Mouse (Mus musculus) kidney, adult 2 months (tissue): ENCODE measurements at regions not wholly inside any gene's neighbourhood (a gene's known extent, or its start where the extent isn't known, plus 50 kb on each side); places are given as distances from the start of the nearest gene placed in this dataset.

Source experiments
- DNase-seq: peaks from one replicate; pipeline ENCODE4 v3.0.0; 2021
- H3K27ac ChIP-seq: fragments of 200-500 bp; 2 replicates; pipeline ENCODE4 v1.5.1; 2012; ENCODE audit warnings: low read depth, low read length, control low read depth, inconsistent platforms; ENCODE audit not compliant: insufficient read depth
- H3K27me3 ChIP-seq: fragments of 200-500 bp; replicated peaks from 2 replicates; pipeline ENCODE4 v1.6.1; 2012; ENCODE audit warnings: mild to moderate bottlenecking, moderate library complexity, low read length, inconsistent platforms; ENCODE audit not compliant: control insufficient read depth, insufficient read depth
- H3K36me3 ChIP-seq: fragments of 200-500 bp; 2 replicates; pipeline ENCODE4 v1.6.1; 2012; ENCODE audit warnings: mild to moderate bottlenecking, moderate library complexity, low read length, inconsistent platforms; ENCODE audit not compliant: control insufficient read depth, insufficient read depth
- H3K4me1 ChIP-seq: fragments of 200-500 bp; 2 replicates; pipeline ENCODE4 v1.6.1; 2011; ENCODE audit warnings: low read length; ENCODE audit not compliant: control insufficient read depth, insufficient read depth
- H3K4me3 ChIP-seq: fragments of 200-500 bp; 2 replicates; pipeline ENCODE4 v1.5.1; 2011; ENCODE audit warnings: mild to moderate bottlenecking, low read depth, low read length, control low read depth; ENCODE audit not compliant: insufficient read depth
- CTCF ChIP-seq: fragments of 200-500 bp; conservative IDR thresholded peaks from 2 replicates; pipeline ENCODE4 v1.5.1; 2011; ENCODE audit warnings: low read depth, mild to moderate bottlenecking, control low read depth, low read length, moderate library complexity, mixed read lengths; ENCODE audit not compliant: insufficient read depth, insufficient read length
- POLR2A ChIP-seq: fragments of 200-500 bp; IDR thresholded peaks from one replicate; pipeline ENCODE4 v1.6.1; 2011; ENCODE audit warnings: low read depth, low read length, control low read depth
- WGBS: fragments of 180-500 bp; shearing (Covaris S2); methylation state at CpG from one replicate; pipeline ENCODE4 v1.1.7; 2018; 5-methylcytosine and 5-hydroxymethylcytosine counted together

- TF ChIP-seq POLR2A, result no peak
- no peak; the same call in 1 of the 2 replicates for TF ChIP-seq CTCF
- no peaks in the 10 kb centered on the region for H3K4me1 ChIP-seq
- no peak for DNase-seq
- no peak overlapping the region for H3K27ac ChIP-seq
- H3K4me3 ChIP-seq, result no peak overlapping the region
- no peaks in the 10 kb centered on the region for H3K27me3 ChIP-seq
- no peaks in the 10 kb centered on the region for H3K36me3 ChIP-seq
Observed at GRCm38 (mm10) chr1:129055252-129055651, 217.8 kb upstream of the Thsd7b start.

DNA sequence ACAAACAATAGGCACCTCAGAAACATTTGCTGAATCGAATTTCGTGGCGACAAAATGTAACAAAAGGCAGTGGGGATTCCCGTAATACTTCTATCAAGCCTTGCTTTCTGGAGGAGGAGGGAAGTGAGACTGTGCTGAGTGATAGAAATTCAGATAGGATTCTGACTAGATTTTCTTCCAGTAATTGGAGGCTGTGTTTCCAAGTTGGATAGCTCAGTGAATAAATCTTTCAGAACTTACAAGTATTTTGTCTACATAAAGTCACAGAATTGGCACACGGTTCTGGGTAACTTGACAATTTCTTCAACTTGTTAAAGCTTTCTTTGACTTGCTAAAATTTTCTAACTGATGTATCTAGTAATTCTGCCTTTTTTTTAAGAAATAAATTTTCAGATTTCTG, 239.4 kb upstream of the Thsd7b start:
- Histone ChIP-seq H3K4me1 (no peaks in the 10 kb centered on the region), H3K27ac (no peak overlapping the region), H3K4me3 (no peak overlapping the region), H3K27me3 (no peaks in the 10 kb centered on the region), H3K36me3 (no peaks in the 10 kb centered on the region)
- WGBS, result 83% methylated on average over 5 of the region's 5 CpGs
- no peak for DNase-seq
- no peak for TF ChIP-seq POLR2A
- no peak for TF ChIP-seq CTCF

GRCm38 (mm10) chr1:129005899-129006298, 267.2 kb upstream of the Thsd7b start:
- DNase-seq, result no peak
- Histone ChIP-seq H3K4me3 (no peak overlapping the region), H3K4me1 (no peaks in the 10 kb centered on the region), H3K36me3 (no peaks in the 10 kb centered on the region), H3K27me3 (no peaks in the 10 kb centered on the region), H3K27ac (no peak overlapping the region)
- 71% methylated on average over 1 of the region's 1 CpGs for WGBS
- TF ChIP-seq CTCF (no peak), POLR2A (no peak)

DNA sequence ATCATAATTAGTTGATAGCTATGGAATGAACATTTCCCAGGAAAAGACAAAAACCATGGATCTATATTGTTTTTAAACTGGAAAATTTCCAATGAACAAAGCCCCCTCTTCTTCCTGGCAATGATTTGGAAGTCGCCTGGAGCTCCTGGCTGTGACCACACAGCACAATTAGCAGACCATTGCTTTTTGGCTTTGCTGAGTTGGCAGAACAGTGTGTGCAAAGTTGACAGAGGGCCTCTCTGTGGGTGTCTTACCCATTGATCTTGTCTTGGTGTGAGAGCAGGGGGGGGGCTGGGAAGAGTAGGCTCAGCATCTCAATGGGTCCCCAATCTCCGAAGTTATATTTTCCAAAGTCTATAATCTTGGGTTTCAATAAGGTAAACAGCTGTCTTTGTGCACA, 270.8 kb upstream of the Thsd7b start:
- Histone ChIP-seq H3K4me1 (no peaks in the 10 kb centered on the region), H3K27me3 (no peaks in the 10 kb centered on the region), H3K36me3 (no peaks in the 10 kb centered on the region), H3K4me3 (no peak overlapping the region), H3K27ac (no peak overlapping the region)
- TF ChIP-seq CTCF (no peak), POLR2A (no peak)
- WGBS, result 85% methylated on average over 2 of the region's 2 CpGs
- DNase-seq, result no peak

GRCm38 (mm10) chr1:129001766-129002165, 271.3 kb upstream of the Thsd7b start:
- Histone ChIP-seq H3K4me1 (no peaks in the 10 kb centered on the region), H3K36me3 (no peaks in the 10 kb centered on the region), H3K27me3 (no peaks in the 10 kb centered on the region), H3K4me3 (no peak overlapping the region), H3K27ac (no peak overlapping the region)
- TF ChIP-seq CTCF, result no peak
- TF ChIP-seq POLR2A, result no peak
- DNase-seq, result no peak

DNA sequence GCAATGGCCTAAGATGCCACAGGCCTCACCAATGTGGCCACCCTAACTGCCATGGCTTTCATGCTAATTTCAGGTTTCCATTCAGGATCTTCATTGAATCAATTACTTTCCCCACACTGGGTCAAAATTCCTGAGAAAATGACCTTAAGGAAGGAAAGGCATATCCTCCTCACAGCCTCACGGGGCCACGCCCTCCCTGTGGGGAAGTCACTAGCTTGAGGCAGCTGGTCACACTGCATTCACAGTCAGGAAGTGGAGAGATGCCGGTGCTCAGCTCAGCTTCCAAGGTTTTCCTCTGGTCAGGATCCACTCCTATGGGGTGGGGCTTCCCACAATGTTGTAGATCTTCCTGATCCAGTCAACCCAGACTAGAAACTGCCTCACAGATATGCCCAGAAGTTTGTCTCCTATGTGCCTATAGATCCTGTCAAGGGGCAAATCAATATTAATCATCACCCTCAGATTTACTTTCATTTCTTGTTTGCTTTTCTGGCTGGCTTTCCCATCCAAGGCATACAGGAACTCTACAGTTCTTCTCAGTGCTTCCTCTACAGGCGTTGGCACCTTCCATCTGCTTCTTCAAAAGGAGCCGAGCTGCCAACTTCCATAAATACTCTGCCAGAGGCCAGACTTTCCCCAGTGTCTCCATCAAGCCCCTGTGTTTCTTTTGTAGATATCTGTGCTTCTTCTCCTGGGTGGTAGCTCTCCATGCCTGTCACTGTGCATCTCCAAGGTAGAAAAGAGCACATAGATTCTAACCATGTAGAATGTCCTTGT, 273.2 kb upstream of the Thsd7b start:
- no peak for DNase-seq
- Histone ChIP-seq H3K4me1 (no peaks in the 10 kb centered on the region), H3K27ac (no peak overlapping the region), H3K4me3 (no peak overlapping the region), H3K36me3 (no peaks in the 10 kb centered on the region), H3K27me3 (no peaks in the 10 kb centered on the region)
- TF ChIP-seq CTCF, result no peak
- no peak for TF ChIP-seq POLR2A
- 62% methylated on average over 5 of the region's 5 CpGs for WGBS

GRCm38 (mm10) chr1:128994655-128995054, 278.4 kb upstream of the Thsd7b start:
- H3K27me3 ChIP-seq, result no peaks in the 10 kb centered on the region
- DNase-seq, result no peak
- no peak overlapping the region for H3K4me3 ChIP-seq
- TF ChIP-seq CTCF (no peak), POLR2A (no peak)
- H3K4me1 ChIP-seq, result no peaks in the 10 kb centered on the region
- H3K27ac ChIP-seq, result no peak overlapping the region
- no peaks in the 10 kb centered on the region for H3K36me3 ChIP-seq
- WGBS, result 75% methylated on average over 6 of the region's 6 CpGs
